Mouse (Mus musculus): Measurements from ENCODE around the gene Gpr156. TPM values are rescaled to one million over a fixed set of nuclear protein-coding genes. Genes with fewer than 3 reads are reported as not detected.

The Gpr156 gene
- total and polyA plus RNA-seq, 3 experiments, result 0.08 to 0.09 TPM; not detected in 1

GRCm38 (mm10) chr16:37964380-37965070 is 48.2 kb downstream of the Gpr156 start:
- Histone ChIP-seq H3K4me1 (ENCODE audit: control insufficient read depth in 1 of 2, insufficient read depth in 2 of 2) (peaks cover 0 to 3% of the 10 kb centered on the region in 2 experiments; a peak in 2 of 4 replicates), H3K9ac (ENCODE audit: insufficient read depth, low read depth) (no peak overlapping the region), H3K27me3 (replicated peaks) (no peaks in the 10 kb centered on the region), H3K9me3 (replicated peaks; ENCODE audit: low read length) (no peaks in the 10 kb centered on the region), H3K4me3 (replicated peaks in 1 of 3; ENCODE audit: low read depth in 2 of 3, low read length in 2 of 3, poor library complexity in 1 of 3) (no peak overlapping the region), H3K27ac (ENCODE audit: insufficient read depth, low read depth) (no peak overlapping the region), H3K79me2 (replicated peaks; ENCODE audit: control insufficient read depth, extremely low read depth, insufficient read depth, poor library complexity, severe bottlenecking) (no peaks in the 10 kb centered on the region), H3K36me3 (replicated peaks in 1 of 2; ENCODE audit: control insufficient read depth in 1 of 2, insufficient read depth in 1 of 2, low read length in 1 of 2) (no peaks in the 10 kb centered on the region), H3K4me2 (ENCODE audit: insufficient read depth, low read depth, poor library complexity, severe bottlenecking) (no peak overlapping the region)
- dilution Hi-C loops (cut with MboI; ENCODE audit: extremely low pct_ligation_motif_present, extremely low pct_unique_long_range_greater_than_20kb, low sequenced_read_pairs), result no loop called here
- TF ChIP-seq ZNF384 (IDR thresholded peaks at IDR 0.05; ENCODE audit: low read depth, low read length) (no peak), TBP (conservative IDR thresholded peaks at IDR 0.05; ENCODE audit: low read depth, low read length) (no peak), MEF2A (IDR thresholded peaks at IDR 0.05; ENCODE audit: borderline replicate concordance, low read depth, low read length) (no peak), MAFK (IDR thresholded peaks at IDR 0.05; ENCODE audit: insufficient replicate concordance, low read length) (no peak), KAT2A (IDR thresholded peaks at IDR 0.05; ENCODE audit: insufficient replicate concordance, low read length) (no peak), JUN (IDR thresholded peaks at IDR 0.05; ENCODE audit: insufficient read depth, low read depth, low read length) (no peak), MAZ (IDR thresholded peaks at IDR 0.05; ENCODE audit: low read depth, low read length) (no peak), ELF1 (IDR thresholded peaks at IDR 0.05; ENCODE audit: low read depth, low read length) (no peak), CHD2 (IDR thresholded peaks at IDR 0.05; ENCODE audit: low read length) (no peak), USF1 (IDR thresholded peaks at IDR 0.05; ENCODE audit: low read depth, low read length) (no peak)
- no peak for DNase-seq (ENCODE audit: extremely low read depth)
- in situ Hi-C loops (cut with MboI; ENCODE audit: low pct_ligation_motif_present, low pct_unique_long_range_greater_than_20kb, low sequenced_read_pairs), result no loop called here

- Histone ChIP-seq H3K27ac (ENCODE audit: insufficient read depth, low read depth) (no peak overlapping the region), H3K36me3 (replicated peaks in 1 of 2; ENCODE audit: control insufficient read depth in 1 of 2, insufficient read depth in 1 of 2, low read length in 1 of 2) (no peaks in the 10 kb centered on the region), H3K27me3 (replicated peaks) (no peaks in the 10 kb centered on the region), H3K9me3 (replicated peaks; ENCODE audit: low read length) (no peaks in the 10 kb centered on the region), H3K4me2 (ENCODE audit: insufficient read depth, low read depth, poor library complexity, severe bottlenecking) (no peak overlapping the region), H3K79me2 (replicated peaks; ENCODE audit: control insufficient read depth, extremely low read depth, insufficient read depth, poor library complexity, severe bottlenecking) (no peaks in the 10 kb centered on the region), H3K4me1 (ENCODE audit: control insufficient read depth in 1 of 2, insufficient read depth in 2 of 2) (peaks cover 0 to 3% of the 10 kb centered on the region in 2 experiments; a peak in 2 of 4 replicates), H3K9ac (ENCODE audit: insufficient read depth, low read depth) (no peak overlapping the region), H3K4me3 (replicated peaks in 1 of 3; ENCODE audit: low read depth in 2 of 3, low read length in 2 of 3, poor library complexity in 1 of 3) (no peak overlapping the region)
- DNase-seq (ENCODE audit: extremely low read depth), result no peak
- dilution Hi-C loops (cut with MboI; ENCODE audit: extremely low pct_ligation_motif_present, extremely low pct_unique_long_range_greater_than_20kb, low sequenced_read_pairs) (no loop called here), in situ Hi-C loops (cut with MboI; ENCODE audit: low pct_ligation_motif_present, low pct_unique_long_range_greater_than_20kb, low sequenced_read_pairs) (no loop called here)
- TF ChIP-seq CTCF (conservative IDR thresholded peaks at IDR 0.05 in 1 of 2, IDR thresholded peaks at IDR 0.05 in 1 of 2; ENCODE audit: low read depth in 2 of 2, low read length in 2 of 2) (no peak), POLR2A (IDR thresholded peaks at IDR 0.05; ENCODE audit: low read depth, low read length) (no peak), E2F4 (IDR thresholded peaks at IDR 0.05; ENCODE audit: insufficient replicate concordance, low read depth, low read length) (no peak), MAX (IDR thresholded peaks at IDR 0.05; ENCODE audit: low read length) (no peak), EP300 (IDR thresholded peaks at IDR 0.05; ENCODE audit: low read length) (no peak)
Measured at GRCm38 (mm10) chr16:37966871-37967270, 50.6 kb downstream of the Gpr156 start.

Measured in CH12.LX (cell line).